Mouse (Mus musculus) gonadal fat pad, adult 2 months (tissue): ENCODE measurements at regions not wholly inside any gene's neighbourhood (a gene's known extent, or its start where the extent isn't known, plus 50 kb on each side); places are given as distances from the start of the nearest gene placed in this dataset.

Experiments used
- DNase-seq: peaks from one replicate; pipeline ENCODE4 v3.0.0-alpha.2; 2012; ENCODE audit warnings: low read depth

- DNase-seq: no peak
Observed at GRCm38 (mm10) chr6:127381148-127381888, 65.3 kb upstream of the Parp11 start.

GRCm38 (mm10) chr6:127391258-127392011 is 55.2 kb upstream of the Parp11 start:
- DNase-seq: no peak

- DNase-seq: no peak
Observed at GRCm38 (mm10) chr6:127392012-127392798, 54.4 kb upstream of the Parp11 start.

- DNase-seq: no peak
Observed at GRCm38 (mm10) chr6:127392799-127393172, 53.9 kb upstream of the Parp11 start.

GRCm38 (mm10) chr6:127393907-127394600 is 52.6 kb upstream of the Parp11 start:
- no peak for DNase-seq
